Mouse (Mus musculus): Measurements from ENCODE around the gene Slc35d1. TPM values are rescaled to one million over a fixed set of nuclear protein-coding genes. Genes with fewer than 3 reads are reported as not detected.
"Not testable (repeated sequence)": the region's sequence is repeated elsewhere in the genome, so short reads cannot be mapped to it uniquely, and the experiment has no call there.

The Slc35d1 gene
- total RNA-seq, 2 experiments from 2014 or later, result 4.4 to 4.7 TPM

- intact Hi-C loops (cut with DNase I), result no loop called here
These were observed 22.5 kb downstream of the Slc35d1 start for GRCm38 (mm10) chr4:103192421-103192820.

GRCm38 (mm10) chr4:103188786-103189640, 26.0 kb downstream of the Slc35d1 start:
- DNase-seq, result no peak
- intact Hi-C loops (cut with DNase I), result no loop called here

More at GRCm38 (mm10) chr4:103192421-103192820, 22.5 kb downstream of the Slc35d1 start:
- DNase-seq, result no peak

GRCm38 (mm10) chr4:103180300-103180888, 34.6 kb downstream of the Slc35d1 start:
- DNase-seq, result no peak
- intact Hi-C loops (cut with DNase I), result no loop called here

- intact Hi-C loops (cut with DNase I), result no loop called here
- DNase-seq, result no peak
These were observed 35.4 kb downstream of the Slc35d1 start for GRCm38 (mm10) chr4:103179581-103179980.

- intact Hi-C loops (cut with DNase I), result no loop called here
- peak; percentile 19 to 47 for DNase-seq
These were observed 36.2 kb downstream of the Slc35d1 start for GRCm38 (mm10) chr4:103178635-103179318.

- DNase-seq, result no peak
- intact Hi-C loops (cut with DNase I), result no loop called here
These were observed 37.3 kb downstream of the Slc35d1 start for GRCm38 (mm10) chr4:103177681-103178080.

GRCm38 (mm10) chr4:103174001-103174400, 41.0 kb downstream of the Slc35d1 start:
- intact Hi-C loops (cut with DNase I), result no loop called here
- DNase-seq, result no peak

DNA sequence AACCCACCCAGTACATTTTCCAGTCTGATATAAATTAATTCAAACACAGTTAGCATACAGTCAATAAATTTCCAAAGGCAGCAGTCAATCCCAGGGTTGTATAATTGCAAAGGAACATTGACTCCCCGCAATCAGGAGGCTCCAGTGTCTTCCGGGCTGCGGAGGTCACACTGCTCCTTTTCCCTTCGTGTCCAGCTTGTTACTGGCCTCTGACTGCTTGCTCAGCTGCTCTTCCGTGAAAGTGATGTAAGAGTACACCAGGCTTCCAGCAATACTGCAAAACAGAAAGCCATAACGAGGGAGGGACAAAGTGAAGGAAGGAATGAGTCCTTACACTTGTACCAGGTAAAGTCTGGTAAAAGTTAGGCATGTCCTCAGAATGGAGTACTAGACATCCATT, 41.5 kb downstream of the Slc35d1 start:
- intact Hi-C loops (cut with DNase I), result no loop called here
- no peak for DNase-seq

DNA sequence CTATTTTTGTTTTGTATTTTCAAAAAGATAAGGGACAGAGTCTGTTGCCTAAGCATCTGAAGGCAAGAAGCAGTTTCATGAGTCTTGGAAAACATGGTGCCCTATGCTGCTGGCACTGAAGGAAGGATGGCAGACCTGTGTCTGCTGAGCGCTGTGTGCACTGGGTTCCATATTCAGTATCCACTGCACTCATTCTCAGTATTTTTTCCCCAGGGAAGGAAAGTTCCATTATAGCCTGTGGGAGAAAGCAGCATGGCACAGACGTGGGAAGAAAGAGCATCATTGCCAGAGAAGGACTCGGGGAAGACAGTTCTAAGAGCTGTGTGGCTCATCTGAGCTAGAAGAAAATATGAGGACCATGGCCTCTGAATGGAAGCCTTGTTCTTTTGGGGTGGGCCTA, 43.7 kb downstream of the Slc35d1 start:
- intact Hi-C loops (cut with DNase I), result no loop called here
- no peak for DNase-seq

DNA sequence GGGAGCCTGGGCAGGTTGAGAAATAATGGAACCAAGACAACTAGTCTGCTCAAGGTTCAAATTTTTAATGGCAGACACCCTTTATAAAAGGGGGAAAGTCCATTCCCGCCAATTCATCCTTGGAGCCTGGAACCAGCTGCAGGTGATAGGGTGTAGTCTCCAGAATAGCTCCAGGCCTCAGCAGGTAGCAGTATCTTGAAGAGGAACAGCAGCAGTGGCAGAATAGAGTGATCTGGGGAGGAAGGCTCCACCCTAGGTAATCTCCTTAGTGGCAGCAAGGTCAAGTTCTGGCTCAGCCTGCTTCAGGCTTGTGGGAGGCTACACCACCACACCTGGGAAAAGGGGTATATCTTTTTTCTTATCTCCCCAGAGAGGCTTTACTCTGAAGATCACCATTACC, 48.8 kb downstream of the Slc35d1 start:
- DNase-seq; intact Hi-C loops (cut with DNase I): not testable (repeated sequence)

DNA sequence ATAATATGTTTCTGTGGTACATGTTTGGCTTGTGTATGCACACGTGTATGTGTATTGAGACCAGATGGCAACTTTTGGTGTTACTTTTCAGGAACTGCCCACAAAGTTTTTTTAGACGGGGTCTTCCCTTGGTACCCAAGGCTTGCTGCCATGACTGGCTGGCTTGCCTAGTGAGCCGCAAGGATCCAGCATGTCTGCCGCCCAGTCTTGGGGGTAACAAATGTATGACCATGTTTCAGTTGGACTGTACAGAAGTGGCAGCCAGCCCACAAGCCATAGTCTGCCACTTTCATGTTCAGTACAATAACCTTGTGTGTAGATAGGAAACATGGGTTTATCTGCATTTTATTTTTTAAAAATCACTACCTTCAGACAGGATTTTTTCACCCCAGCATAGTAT, 56.2 kb downstream of the Slc35d1 start:
- intact Hi-C loops (cut with DNase I), result loop anchor here (10.0 kb wide), 1 partner anchor 186 kb away; no protein-coding TSS in a partner anchor
- DNase-seq, result no peak

GRCm38 (mm10) chr4:103151946-103152345, 63.0 kb downstream of the Slc35d1 start:
- intact Hi-C loops (cut with DNase I), result loop anchor here (10.0 kb wide), 1 partner anchor 193 kb away; no protein-coding TSS in a partner anchor
- DNase-seq, result no peak

DNA sequence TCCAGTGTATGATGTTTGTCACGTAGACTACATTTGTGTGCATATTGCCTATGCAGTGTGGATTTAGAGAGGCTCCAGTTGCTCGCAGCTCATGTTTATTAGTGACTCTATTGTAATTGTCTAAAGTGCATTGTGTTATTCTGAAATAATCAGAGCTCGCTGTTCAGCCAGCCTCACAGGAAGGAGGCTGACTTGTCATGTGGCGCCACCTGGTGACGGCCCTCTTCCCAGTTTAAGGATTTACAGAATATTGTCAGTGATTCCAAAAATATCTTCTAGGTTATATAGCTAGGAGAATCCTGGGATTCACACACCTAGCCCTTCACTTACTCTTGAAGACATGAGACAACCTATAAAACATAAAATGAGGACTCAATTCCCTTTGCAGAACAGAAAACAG, 68.6 kb downstream of the Slc35d1 start:
- intact Hi-C loops (cut with DNase I), result no loop called here

GRCm38 (mm10) chr4:103136946-103137345, 78.0 kb downstream of the Slc35d1 start:
- intact Hi-C loops (cut with DNase I), result no loop called here
- DNase-seq, result no peak

More for the DNA sequence above, 68.6 kb downstream of the Slc35d1 start:
- peak; percentile 57 to 69 for DNase-seq

DNA sequence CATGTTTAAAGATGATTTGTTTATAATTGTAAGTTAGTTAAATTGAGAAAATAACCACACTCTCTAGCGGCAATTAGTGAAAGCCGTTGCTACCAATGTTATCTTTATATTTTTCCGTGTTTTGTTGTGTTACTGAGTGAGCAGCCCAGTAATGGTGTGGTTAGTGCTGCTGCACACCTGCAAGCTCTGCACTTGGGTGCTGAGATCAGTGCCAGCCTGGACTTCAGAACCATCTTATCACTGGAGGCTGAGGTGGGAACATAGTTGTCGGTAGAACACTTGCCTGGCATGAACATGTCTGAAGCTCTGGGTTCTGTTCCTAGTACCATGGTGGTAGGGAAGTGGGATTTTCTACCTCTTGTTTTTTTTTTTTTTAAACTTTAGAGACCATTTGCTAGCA, 88.4 kb downstream of the Slc35d1 start:
- no peak for DNase-seq
- intact Hi-C loops (cut with DNase I), result no loop called here

GRCm38 (mm10) chr4:103123606-103124005, 91.4 kb downstream of the Slc35d1 start:
- DNase-seq, result no peak
- intact Hi-C loops (cut with DNase I), result no loop called here

GRCm38 (mm10) chr4:103123086-103123485, 91.9 kb downstream of the Slc35d1 start:
- intact Hi-C loops (cut with DNase I), result no loop called here
- DNase-seq, result no peak

DNA sequence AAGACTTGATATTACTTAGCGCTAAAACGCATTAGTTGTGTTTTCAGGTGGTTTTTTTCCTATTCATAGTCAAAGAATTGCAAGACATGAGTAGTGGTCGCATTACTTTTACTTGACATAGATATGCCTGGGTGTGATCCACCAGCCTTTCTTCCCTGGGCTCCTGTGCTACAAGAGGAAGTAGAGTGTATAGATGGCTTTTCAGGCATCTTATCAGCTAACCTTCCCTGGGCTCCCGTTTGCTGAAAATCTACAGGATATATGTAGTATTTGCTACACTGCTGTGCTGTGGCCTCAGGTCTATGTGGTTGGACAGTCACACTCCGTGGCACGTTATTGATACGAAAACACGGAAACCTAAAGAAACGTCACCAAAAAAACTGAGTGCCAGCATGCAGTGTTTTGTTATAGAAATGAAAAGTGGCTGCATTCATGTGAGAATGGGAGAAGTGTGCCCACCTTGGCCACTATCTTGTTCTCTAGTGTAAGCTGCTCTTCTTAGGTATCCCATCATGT, 94.0 kb downstream of the Slc35d1 start:
- no peak for DNase-seq

More for the DNA sequence above, 94.0 kb downstream of the Slc35d1 start:
- intact Hi-C loops (cut with DNase I), result no loop called here

All from gastrocnemius, postnatal 36 days (tissue).